Comparison of ENCODE assay signal across 23 mouse cellular contexts in genomic region chr17:51682368-51682767, GRCm38 (mm10).
A peak's percentile ranks its signal among the peaks of the same experiment; 100 is the strongest.
DNase-seq lines count a peak whose midpoint lies in the region; ATAC-seq and TF ChIP-seq lines count a peak whose summit lies in the region.
"Had no signal": no experiment of that assay in that cellular context is flagged by ENCODE, and none has a peak within 500 bp of the region (broad histone marks: within the 10 kb centered on the region; RNA-seq: fewer than 3 reads in every experiment).

No protein-coding gene starts in this region.

- TF ChIP-seq CTCF in lung, embryonic 14.5 days (IDR thresholded peaks at IDR 0.05; ENCODE audit: low read depth): no peak
- TF ChIP-seq CTCF in MEL (IDR thresholded peaks at IDR 0.05 in 2 of 3, conservative IDR thresholded peaks at IDR 0.05 in 1 of 3; ENCODE audit: control insufficient read depth in 1 of 3, insufficient read depth in 1 of 3, low read depth in 2 of 3, low read length in 3 of 3, poor library complexity in 1 of 3, severe bottlenecking in 1 of 3): no peak

- H3K36me3 ChIP-seq in forebrain, embryonic 14.5 days (ENCODE audit: control insufficient read depth, insufficient read depth, low read length): no peaks in the 10 kb centered on the region
- no peaks in the 10 kb centered on the region for H3K36me3 ChIP-seq in forebrain, embryonic 15.5 days
- H3K36me3 ChIP-seq in hindbrain, embryonic 12.5 days: no peaks in the 10 kb centered on the region
- H3K36me3 ChIP-seq in hindbrain, embryonic 13.5 days: no peaks in the 10 kb centered on the region
- no peaks in the 10 kb centered on the region for H3K36me3 ChIP-seq in lung, embryonic 14.5 days (ENCODE audit: insufficient read depth)
- no peaks in the 10 kb centered on the region for H3K36me3 ChIP-seq in MEL (ENCODE audit: control insufficient read depth in 1 of 2, insufficient read depth in 2 of 2, low read length in 2 of 2)
- H3K36me3 ChIP-seq: embryonic facial prominence, embryonic 13.5 days; G1E; heart, embryonic 10.5 days had no signal

- no peak for TF ChIP-seq POLR2A in MEL (IDR thresholded peaks at IDR 0.05; ENCODE audit: control insufficient read depth in 1 of 2, insufficient read depth in 1 of 2, low read depth in 1 of 2, low read length in 2 of 2, poor library complexity in 1 of 2)

- peak; percentile 9 for DNase-seq in forebrain, embryonic 14.5 days (ENCODE audit: low spot score)
- peak; percentile 3 for DNase-seq in lung, embryonic 14.5 days
- no peak for DNase-seq in lung, adult 18-20 months
- peak; percentile 4 for DNase-seq in MEL (ENCODE audit: low read depth, low spot score)
- no peak for DNase-seq in right cerebral cortex, adult 2 months (ENCODE audit: low spot score in 2 of 2)
- DNase-seq: adrenal gland, postnatal 10 days; B cell, adult 2 months; cerebellum, adult 18-20 months; cerebellum, adult 9-11 months; cerebellum, postnatal 36 days; gastrocnemius, postnatal 10 days; heart, adult 18-20 months; heart, postnatal 10 days; heart, postnatal 4 days had no signal

- no peak overlapping the region for H3K27ac ChIP-seq in forebrain, embryonic 14.5 days (ENCODE audit: low read depth, low read length)
- no peak overlapping the region for H3K27ac ChIP-seq in forebrain, embryonic 15.5 days (replicated peaks)
- H3K27ac ChIP-seq in hindbrain, embryonic 12.5 days: no peak overlapping the region
- H3K27ac ChIP-seq in hindbrain, embryonic 13.5 days: no peak overlapping the region
- no peak overlapping the region for H3K27ac ChIP-seq in lung, embryonic 14.5 days (ENCODE audit: low read depth)
- H3K27ac ChIP-seq in MEL (ENCODE audit: control insufficient read depth, low read depth, low read length): no peak overlapping the region
- H3K27ac ChIP-seq: embryonic facial prominence, embryonic 13.5 days; heart, embryonic 10.5 days had no signal

- no peak for ATAC-seq in forebrain, embryonic 14.5 days
- ATAC-seq in forebrain, embryonic 15.5 days (replicated peaks): no peak
- 0 out of 2 replicates have a peak, but pooled peaks have one; percentile 35 for ATAC-seq in hindbrain, embryonic 12.5 days (ENCODE audit: low FRiP score)
- no peak for ATAC-seq in hindbrain, embryonic 13.5 days (ENCODE audit: low FRiP score)
- ATAC-seq in lung, embryonic 14.5 days (ENCODE audit: insufficient read depth): no peak
- ATAC-seq: CD4-positive, CD25-positive, alpha-beta regulatory T cell, adult 4 months; inflammation-experienced regulatory T-cells, adult 6 months; intestine, postnatal 0 days had no signal

- no peaks in the 10 kb centered on the region for H3K79me2 ChIP-seq in MEL (ENCODE audit: control insufficient read depth, insufficient read depth, low read length, poor library complexity)

- no peaks in the 10 kb centered on the region for H3K9me3 ChIP-seq in forebrain, embryonic 14.5 days (replicated peaks; ENCODE audit: control insufficient read depth, low read length)
- H3K9me3 ChIP-seq in forebrain, embryonic 15.5 days: no peaks in the 10 kb centered on the region
- H3K9me3 ChIP-seq in hindbrain, embryonic 12.5 days (replicated peaks): no peaks in the 10 kb centered on the region
- no peaks in the 10 kb centered on the region for H3K9me3 ChIP-seq in hindbrain, embryonic 13.5 days
- no peaks in the 10 kb centered on the region for H3K9me3 ChIP-seq in lung, embryonic 14.5 days (ENCODE audit: low read depth, low read length)
- no peaks in the 10 kb centered on the region for H3K9me3 ChIP-seq in MEL (replicated peaks; ENCODE audit: insufficient read depth, low read length)
- H3K9me3 ChIP-seq: embryonic facial prominence, embryonic 13.5 days; heart, embryonic 10.5 days had no signal

- WGBS in forebrain, embryonic 14.5 days: 78% methylated on average over 3 of the region's 3 CpGs
- 69% methylated on average over 3 of the region's 3 CpGs for WGBS in forebrain, embryonic 15.5 days
- WGBS in hindbrain, embryonic 12.5 days: 71% methylated on average over 3 of the region's 3 CpGs
- 73% methylated on average over 3 of the region's 3 CpGs for WGBS in hindbrain, embryonic 13.5 days
- 66% methylated on average over 3 of the region's 3 CpGs for WGBS in lung, embryonic 14.5 days

- H3K4me1 ChIP-seq in forebrain, embryonic 14.5 days (ENCODE audit: control insufficient read depth, insufficient read depth, low read length): no peaks in the 10 kb centered on the region
- no peaks in the 10 kb centered on the region for H3K4me1 ChIP-seq in forebrain, embryonic 15.5 days
- H3K4me1 ChIP-seq in hindbrain, embryonic 12.5 days: 0 out of 2 replicates have a peak, but pooled peaks cover 2% of the 10 kb centered on the region
- H3K4me1 ChIP-seq in hindbrain, embryonic 13.5 days (replicated peaks): no peaks in the 10 kb centered on the region
- no peaks in the 10 kb centered on the region for H3K4me1 ChIP-seq in lung, embryonic 14.5 days (ENCODE audit: insufficient read depth)
- no peaks in the 10 kb centered on the region for H3K4me1 ChIP-seq in MEL (ENCODE audit: control insufficient read depth in 1 of 2, insufficient read depth in 2 of 2, low read length in 2 of 2)
- H3K4me1 ChIP-seq: embryonic facial prominence, embryonic 13.5 days; heart, embryonic 10.5 days had no signal

- no peak for TF ChIP-seq RAD21 in MEL (IDR thresholded peaks at IDR 0.05; ENCODE audit: low read depth, low read length)

- no peaks in the 10 kb centered on the region for H3K27me3 ChIP-seq in forebrain, embryonic 14.5 days (replicated peaks; ENCODE audit: control insufficient read depth, insufficient read depth, low read length)
- no peaks in the 10 kb centered on the region for H3K27me3 ChIP-seq in forebrain, embryonic 15.5 days
- H3K27me3 ChIP-seq in hindbrain, embryonic 12.5 days: no peaks in the 10 kb centered on the region
- H3K27me3 ChIP-seq in hindbrain, embryonic 13.5 days: no peaks in the 10 kb centered on the region
- H3K27me3 ChIP-seq in lung, embryonic 14.5 days (ENCODE audit: insufficient read depth, low read length): no peaks in the 10 kb centered on the region
- H3K27me3 ChIP-seq in MEL (ENCODE audit: control insufficient read depth in 1 of 2, insufficient read depth in 2 of 2, low read length in 2 of 2): no peaks in the 10 kb centered on the region

- no peak overlapping the region for H3K9ac ChIP-seq in forebrain, embryonic 14.5 days (ENCODE audit: low read length)
- no peak overlapping the region for H3K9ac ChIP-seq in forebrain, embryonic 15.5 days (replicated peaks)
- no peak overlapping the region for H3K9ac ChIP-seq in hindbrain, embryonic 12.5 days
- H3K9ac ChIP-seq in hindbrain, embryonic 13.5 days: no peak overlapping the region
- no peak overlapping the region for H3K9ac ChIP-seq in lung, embryonic 14.5 days
- H3K9ac ChIP-seq in MEL (ENCODE audit: control insufficient read depth, low read depth, low read length, poor library complexity, severe bottlenecking): no peak overlapping the region
- H3K9ac ChIP-seq: embryonic facial prominence, embryonic 13.5 days had no signal

- no peak overlapping the region for H3K4me2 ChIP-seq in forebrain, embryonic 14.5 days (ENCODE audit: low read length)
- no peak overlapping the region for H3K4me2 ChIP-seq in forebrain, embryonic 15.5 days (replicated peaks)
- no peak overlapping the region for H3K4me2 ChIP-seq in hindbrain, embryonic 12.5 days (replicated peaks)
- H3K4me2 ChIP-seq in hindbrain, embryonic 13.5 days: no peak overlapping the region
- H3K4me2 ChIP-seq in lung, embryonic 14.5 days: no peak overlapping the region
- H3K4me2 ChIP-seq: embryonic facial prominence, embryonic 13.5 days had no signal

- H3K4me3 ChIP-seq in forebrain, embryonic 14.5 days (ENCODE audit: low read depth, low read length): no peak overlapping the region
- no peak overlapping the region for H3K4me3 ChIP-seq in forebrain, embryonic 15.5 days
- H3K4me3 ChIP-seq in hindbrain, embryonic 12.5 days: no peak overlapping the region
- H3K4me3 ChIP-seq in hindbrain, embryonic 13.5 days: no peak overlapping the region
- no peak overlapping the region for H3K4me3 ChIP-seq in lung, embryonic 14.5 days (ENCODE audit: low read depth, low read length)
- H3K4me3 ChIP-seq in MEL (ENCODE audit: control insufficient read depth in 1 of 2, insufficient read depth in 1 of 2, low read depth in 2 of 2, low read length in 2 of 2): no peak overlapping the region
- H3K4me3 ChIP-seq: embryonic facial prominence, embryonic 13.5 days; heart, embryonic 10.5 days had no signal

- no peak for TF ChIP-seq EP300 in MEL (IDR thresholded peaks at IDR 0.05; ENCODE audit: low read depth in 1 of 2, low read length in 2 of 2)

TF ChIP-seq in MEL, 35 proteins besides CTCF, POLR2A, EP300 and RAD21:
- no peak for TF ChIP-seq MEF2A (IDR thresholded peaks at IDR 0.05; ENCODE audit: extremely low read depth, insufficient replicate concordance, low read depth, low read length, poor library complexity, severe bottlenecking)
- TF ChIP-seq MAFK (IDR thresholded peaks at IDR 0.05; ENCODE audit: borderline replicate concordance, low read depth, low read length): no peak
- TF ChIP-seq RCOR1 (IDR thresholded peaks at IDR 0.05; ENCODE audit: low read depth, low read length): no peak
- TF ChIP-seq ZC3H11A (IDR thresholded peaks at IDR 0.05; ENCODE audit: low read depth, low read length): no peak
- TF ChIP-seq POLR2AphosphoS5 (IDR thresholded peaks at IDR 0.05; ENCODE audit: borderline replicate concordance, low read depth, low read length): no peak
- TF ChIP-seq CHD1 (IDR thresholded peaks at IDR 0.05; ENCODE audit: low read depth, low read length): no peak
- TF ChIP-seq UBTF (IDR thresholded peaks at IDR 0.05; ENCODE audit: borderline replicate concordance, insufficient read depth, low read depth, low read length): no peak
- no peak for TF ChIP-seq TAL1 (IDR thresholded peaks at IDR 0.05; ENCODE audit: low read length)
- TF ChIP-seq GABPA (IDR thresholded peaks at IDR 0.05; ENCODE audit: low read depth, low read length): no peak
- no peak for TF ChIP-seq USF2 (IDR thresholded peaks at IDR 0.05; ENCODE audit: borderline replicate concordance in 1 of 2, insufficient read depth in 1 of 2, low read depth in 1 of 2, low read length in 2 of 2)
- TF ChIP-seq MYC (IDR thresholded peaks at IDR 0.05; ENCODE audit: low read depth, low read length): no peak
- no peak for TF ChIP-seq JUND (IDR thresholded peaks at IDR 0.05; ENCODE audit: low read depth, low read length)
- TF ChIP-seq ELF1 (IDR thresholded peaks at IDR 0.05; ENCODE audit: low read depth, low read length): no peak
- TF ChIP-seq ZMIZ1 (IDR thresholded peaks at IDR 0.05; ENCODE audit: low read depth, low read length): no peak

Comparison
In these comparisons a context has a peak if more than half of its experiments do, and no peak if none do; other contexts are left out.
1. DNase-seq: peak in forebrain, embryonic 14.5 days (single experiment), lung, embryonic 14.5 days (single experiment) and MEL (single experiment); none in lung, adult 18-20 months (0 of 2) and right cerebral cortex, adult 2 months (0 of 2).